Mouse (Mus musculus): ENCODE data around the gene Tapbp. TPM values are rescaled to one million over a fixed set of nuclear protein-coding genes. Genes with fewer than 3 reads are reported as not detected.

Tapbp gene
- polyA plus RNA-seq, 1 experiment from 2014 or later: 35.6 TPM

- Histone ChIP-seq H3K4me3 (replicated peaks) (peak overlapping the region; percentile 65; the same call in 1 of the 2 replicates), H3K9ac (peak overlapping the region; percentile 61; the same call in 1 of the 2 replicates), H3K27ac (peak overlapping the region; percentile 77), H3K9me3 (no peaks in the 10 kb centered on the region), H3K4me1 (replicated peaks) (peaks cover 33% of the 10 kb centered on the region), H3K4me2 (replicated peaks) (peak overlapping the region; percentile 98), H3K27me3 (replicated peaks) (no peaks in the 10 kb centered on the region), H3K36me3 (peaks cover 23% of the 10 kb centered on the region)
- ATAC-seq: no peak
- 60% methylated on average over 37 of the region's 37 CpGs for WGBS
Observed at GRCm38 (mm10) chr17:33918293-33919203, 2.8 kb downstream of the Tapbp start.

- H3K4me3 ChIP-seq (replicated peaks): peak overlapping the region; percentile 65
- peak overlapping the region; percentile 61 for H3K9ac ChIP-seq
- no peaks in the 10 kb centered on the region for H3K27me3 ChIP-seq (replicated peaks)
- H3K9me3 ChIP-seq: no peaks in the 10 kb centered on the region
- ATAC-seq: peak; percentile 55
- WGBS: under 1% methylated on average over 52 of the region's 52 CpGs
- H3K4me1 ChIP-seq (replicated peaks): peaks cover 32% of the 10 kb centered on the region
- peak overlapping the region; percentile 98 for H3K4me2 ChIP-seq (replicated peaks)
- H3K36me3 ChIP-seq: peaks cover 14% of the 10 kb centered on the region; the same call in 1 of the 2 replicates
- H3K27ac ChIP-seq: peak overlapping the region; percentile 77
Observed at GRCm38 (mm10) chr17:33919351-33920281, 3.9 kb downstream of the Tapbp start.

- Histone ChIP-seq H3K4me2 (replicated peaks) (peak overlapping the region; percentile 98), H3K9me3 (no peaks in the 10 kb centered on the region)
Observed at GRCm38 (mm10) chr17:33920282-33921097, 4.8 kb downstream of the Tapbp start.

GRCm38 (mm10) chr17:33921361-33921760, 5.7 kb downstream of the Tapbp start:
- no peak for ATAC-seq
- Histone ChIP-seq H3K4me2 (replicated peaks) (no peak overlapping the region), H3K27ac (no peak overlapping the region), H3K9ac (no peak overlapping the region), H3K36me3 (peaks cover 14% of the 10 kb centered on the region), H3K4me1 (replicated peaks) (peaks cover 26% of the 10 kb centered on the region), H3K4me3 (replicated peaks) (no peak overlapping the region), H3K9me3 (no peaks in the 10 kb centered on the region), H3K27me3 (replicated peaks) (no peaks in the 10 kb centered on the region)
- WGBS: 88% methylated on average over 7 of the region's 7 CpGs

More at GRCm38 (mm10) chr17:33920282-33921097, 4.8 kb downstream of the Tapbp start:
- H3K27ac ChIP-seq: peak overlapping the region; percentile 77
- peak overlapping the region; percentile 65 for H3K4me3 ChIP-seq (replicated peaks)
- peaks cover 13% of the 10 kb centered on the region for H3K36me3 ChIP-seq
- no peaks in the 10 kb centered on the region for H3K27me3 ChIP-seq (replicated peaks)
- peaks cover 26% of the 10 kb centered on the region for H3K4me1 ChIP-seq (replicated peaks)
- peak; percentile 20; the same call in 1 of the 2 replicates for ATAC-seq
- H3K9ac ChIP-seq: peak overlapping the region; percentile 61
- under 1% methylated on average over 36 of the region's 36 CpGs for WGBS

DNA sequence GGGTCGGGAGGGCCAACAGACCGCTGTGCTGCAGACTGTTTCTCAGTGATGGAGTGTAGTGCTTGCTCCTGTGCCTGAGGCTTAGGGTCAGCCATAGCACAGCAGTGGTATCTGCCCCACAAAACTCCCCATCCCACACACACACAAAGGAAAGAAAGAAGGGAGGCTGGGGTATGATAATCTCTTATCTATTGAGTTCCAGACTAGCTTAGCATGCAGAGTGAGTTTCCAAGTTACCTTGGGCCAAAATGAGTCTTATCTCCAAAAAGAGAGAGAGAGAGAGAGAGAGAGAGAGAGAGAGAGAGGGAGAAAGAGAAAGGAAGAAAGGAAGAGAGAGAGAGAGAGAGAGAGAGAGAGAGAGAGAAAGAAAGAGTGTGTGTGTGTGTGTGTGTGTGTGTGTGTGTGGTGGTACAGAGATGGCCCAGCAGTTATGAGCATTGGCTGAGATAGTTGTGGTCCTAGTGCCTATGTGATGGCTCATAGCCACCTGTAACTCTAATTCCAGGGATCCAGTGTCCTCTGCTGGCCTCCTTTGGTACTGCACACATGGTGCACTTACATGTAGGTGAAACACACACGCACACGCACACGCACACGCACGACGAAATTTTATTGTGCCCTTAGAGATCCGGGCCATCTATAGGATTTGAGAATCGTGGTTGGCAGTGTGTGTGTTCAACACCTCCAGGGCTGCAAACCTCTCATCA, 9.0 kb downstream of the Tapbp start:
- Histone ChIP-seq H3K4me1 (replicated peaks) (peaks cover 15% of the 10 kb centered on the region; the same call in 1 of the 2 replicates), H3K4me3 (replicated peaks) (no peak overlapping the region), H3K36me3 (peaks cover 6% of the 10 kb centered on the region; the same call in 1 of the 2 replicates), H3K4me2 (replicated peaks) (no peak overlapping the region), H3K9me3 (no peaks in the 10 kb centered on the region), H3K9ac (no peak overlapping the region), H3K27ac (no peak overlapping the region), H3K27me3 (replicated peaks) (no peaks in the 10 kb centered on the region)
- ATAC-seq: no peak
- 82% methylated on average over 10 of the region's 10 CpGs for WGBS

DNA sequence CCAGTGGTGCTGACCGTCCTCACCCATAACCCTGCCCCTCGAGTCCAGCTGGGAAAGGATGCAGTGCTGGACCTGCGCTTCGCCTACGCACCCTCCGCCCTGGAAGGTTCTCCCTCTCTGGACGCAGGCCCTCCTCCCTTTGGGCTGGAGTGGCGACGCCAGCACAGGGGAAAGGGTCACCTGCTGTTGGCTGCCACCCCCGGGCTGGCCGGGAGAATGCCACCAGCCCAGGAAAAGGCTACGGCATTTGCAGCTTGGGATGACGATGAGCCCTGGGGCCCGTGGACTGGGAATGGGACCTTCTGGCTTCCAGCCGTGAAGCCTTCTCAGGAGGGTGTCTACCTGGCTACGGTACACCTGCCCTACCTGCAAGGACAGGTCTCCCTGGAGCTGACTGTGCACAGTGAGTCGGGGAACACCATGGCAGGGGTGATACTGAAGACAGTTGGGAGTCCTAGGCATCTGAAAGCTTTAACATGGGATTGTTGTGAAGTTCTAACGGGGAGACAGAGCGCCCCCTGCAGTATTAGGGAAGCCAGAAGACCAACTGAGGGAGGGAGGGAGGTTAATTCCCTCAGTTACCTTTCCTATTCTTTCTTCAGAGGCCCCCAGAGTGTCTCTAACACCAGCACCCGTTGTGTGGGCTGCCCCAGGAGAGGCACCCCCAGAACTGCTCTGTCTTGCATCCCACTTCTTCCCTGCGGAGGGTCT, 9.9 kb downstream of the Tapbp start:
- peaks cover 14% of the 10 kb centered on the region; the same call in 1 of the 2 replicates for H3K4me1 ChIP-seq (replicated peaks)
- H3K4me3 ChIP-seq (replicated peaks): no peak overlapping the region
- WGBS: 83% methylated on average over 21 of the region's 21 CpGs
- ATAC-seq: no peak
- H3K4me2 ChIP-seq (replicated peaks): no peak overlapping the region
- no peak overlapping the region for H3K9ac ChIP-seq
- H3K9me3 ChIP-seq: no peaks in the 10 kb centered on the region
- no peak overlapping the region for H3K27ac ChIP-seq
- H3K36me3 ChIP-seq: peaks cover 6% of the 10 kb centered on the region; the same call in 1 of the 2 replicates
- H3K27me3 ChIP-seq (replicated peaks): no peaks in the 10 kb centered on the region

GRCm38 (mm10) chr17:33926207-33926932, 10.7 kb downstream of the Tapbp start:
- H3K4me1 ChIP-seq (replicated peaks): peaks cover 16% of the 10 kb centered on the region
- 75% methylated on average over 17 of the region's 17 CpGs for WGBS
- H3K9me3 ChIP-seq: no peaks in the 10 kb centered on the region
- H3K4me3 ChIP-seq (replicated peaks): no peak overlapping the region
- no peak overlapping the region for H3K4me2 ChIP-seq (replicated peaks)
- no peaks in the 10 kb centered on the region for H3K27me3 ChIP-seq (replicated peaks)
- no peak overlapping the region for H3K9ac ChIP-seq
- peaks cover 6% of the 10 kb centered on the region; the same call in 1 of the 2 replicates for H3K36me3 ChIP-seq
- H3K27ac ChIP-seq: no peak overlapping the region
- ATAC-seq: no peak

- Histone ChIP-seq H3K4me1 (replicated peaks) (peaks cover 17% of the 10 kb centered on the region), H3K9ac (peak overlapping the region; percentile 86), H3K27me3 (replicated peaks) (no peaks in the 10 kb centered on the region), H3K4me2 (replicated peaks) (peak overlapping the region; percentile 97), H3K36me3 (peaks cover 15% of the 10 kb centered on the region), H3K4me3 (replicated peaks) (peak overlapping the region; percentile 88), H3K9me3 (no peaks in the 10 kb centered on the region), H3K27ac (no peak overlapping the region)
- no peak for ATAC-seq
- 62% methylated on average over 21 of the region's 21 CpGs for WGBS
Observed at GRCm38 (mm10) chr17:33928251-33928947, 12.7 kb downstream of the Tapbp start.

- Histone ChIP-seq H3K4me3 (replicated peaks) (peak within 1 kb of the TSS; percentile 88), H3K9ac (peak within 1 kb of the TSS; percentile 86), H3K4me2 (replicated peaks) (peak within 1 kb of the TSS; percentile 97), H3K27ac (peak within 1 kb of the TSS; percentile 97), H3K4me1 (replicated peaks) (peaks cover 17% of the 10 kb centered on the region), H3K36me3 (peaks cover 19% of the 10 kb centered on the region), H3K9me3 (no peaks in the 10 kb centered on the region), H3K27me3 (replicated peaks) (no peaks in the 10 kb centered on the region)
- under 1% methylated on average over 77 of the region's 80 CpGs for WGBS
- ATAC-seq: peak; percentile 87
Observed at GRCm38 (mm10) chr17:33929371-33930279, 13.9 kb downstream of the Tapbp start, which contains the start of gene Rgl2. Gene Rgl2, plus strand, starts transcription at chr17:33929543.
